Mouse (Mus musculus) midbrain, embryonic 10.5 days (tissue): Measurements from ENCODE around the gene Ptprm. TPM values are rescaled to one million over a fixed set of nuclear protein-coding genes. Genes with fewer than 3 reads are reported as not detected.

Experiments used
- DNase-seq: peaks from one replicate; pipeline ENCODE4 v3.0.0-alpha.2; 2017; ENCODE audit warnings: low spot score
- H3K27ac ChIP-seq: fragments of 300-500 bp; sonication (generic); replicated peaks from 2 replicates; pipeline ENCODE4 v1.5.1; 2016; ENCODE audit warnings: mild to moderate bottlenecking
- H3K27me3 ChIP-seq: fragments of 300-500 bp; sonication (generic); 2 replicates; pipeline ENCODE4 v1.6.1; 2016; ENCODE audit warnings: low read depth, mild to moderate bottlenecking; ENCODE audit not compliant: poor library complexity, severe bottlenecking
- H3K36me3 ChIP-seq: fragments of 300-500 bp; sonication (generic); 2 replicates; pipeline ENCODE4 v1.6.1; 2016; ENCODE audit warnings: mild to moderate bottlenecking, moderate library complexity
- H3K4me1 ChIP-seq: fragments of 300-500 bp; sonication (generic); 2 replicates; pipeline ENCODE4 v1.6.1; 2016
- H3K4me3 ChIP-seq: fragments of 300-500 bp; sonication (generic); 2 replicates; pipeline ENCODE4 v1.5.1; 2016; ENCODE audit warnings: mild to moderate bottlenecking, moderate library complexity
- H3K9me3 ChIP-seq: fragments of 300-500 bp; sonication (generic); replicated peaks from 2 replicates; pipeline ENCODE4 v1.6.1; 2016; ENCODE audit warnings: mild to moderate bottlenecking
- WGBS: fragments of 180-500 bp; shearing (Covaris S2); methylation state at CpG from one replicate; pipeline ENCODE4 v1.1.7; 2016; 5-methylcytosine and 5-hydroxymethylcytosine counted together
- polyA plus RNA-seq: library from polyadenylated mRNA; unstranded; fragments of >200 nt; fragmentation: Nextera tagmentation; extraction: Ambion mirVana; gene quantifications from 2 replicates; pipeline ENCODE4 v1.2.1, GENCODE M21; 2016

The Ptprm gene
- polyA plus RNA-seq, 1 experiment from 2014 or later = 6.4 TPM

DNA sequence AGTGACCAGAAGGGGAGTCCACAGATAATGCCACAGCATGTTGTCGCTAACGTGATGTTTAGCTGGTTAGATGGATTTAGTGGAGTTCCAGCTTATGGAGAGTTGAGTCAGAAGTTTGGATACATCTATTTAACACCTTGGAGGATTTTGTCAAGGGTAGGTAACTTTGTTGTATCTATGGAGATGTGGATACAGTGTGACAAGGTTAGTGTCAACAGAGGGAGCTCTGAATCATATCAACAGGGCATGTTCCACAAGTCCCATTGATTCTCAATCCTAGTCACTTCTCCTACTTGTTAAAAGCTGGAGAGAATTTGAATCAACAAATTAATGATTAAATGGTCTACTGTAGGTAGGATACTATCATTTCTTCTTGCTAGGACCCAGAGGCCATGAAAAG lies 394.4 kb downstream of the Ptprm start:
- Histone ChIP-seq H3K36me3 (no peaks in the 10 kb centered on the region), H3K27ac (no peak overlapping the region), H3K4me3 (no peak overlapping the region), H3K9me3 (no peaks in the 10 kb centered on the region), H3K4me1 (0 out of 2 replicates have a peak, but pooled peaks cover 3% of the 10 kb centered on the region), H3K27me3 (no peaks in the 10 kb centered on the region)
- 98% methylated on average over 2 of the region's 2 CpGs for WGBS
- DNase-seq = no peak

DNA sequence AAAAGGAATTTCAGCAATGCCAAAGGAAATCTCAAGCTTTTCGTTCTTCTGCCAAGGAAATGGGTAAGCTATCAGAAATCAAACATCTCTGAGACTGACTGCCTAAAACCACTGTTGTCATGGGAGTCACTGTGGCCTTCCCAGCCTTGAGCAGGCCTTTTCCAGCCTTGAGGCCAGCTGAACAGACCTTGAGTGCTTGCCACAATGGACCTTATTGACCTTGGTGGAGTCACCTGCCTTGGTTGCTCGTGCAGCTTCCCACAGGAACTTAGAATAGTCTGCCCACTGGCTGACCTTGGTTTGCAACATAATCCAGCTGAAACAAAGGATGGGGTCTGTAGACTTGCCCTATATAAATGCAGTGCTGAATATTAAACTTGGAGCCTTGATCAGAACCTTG lies 395.5 kb downstream of the Ptprm start:
- DNase-seq = no peak
- no peaks in the 10 kb centered on the region for H3K36me3 ChIP-seq
- 78% methylated on average over 2 of the region's 2 CpGs for WGBS

DNA sequence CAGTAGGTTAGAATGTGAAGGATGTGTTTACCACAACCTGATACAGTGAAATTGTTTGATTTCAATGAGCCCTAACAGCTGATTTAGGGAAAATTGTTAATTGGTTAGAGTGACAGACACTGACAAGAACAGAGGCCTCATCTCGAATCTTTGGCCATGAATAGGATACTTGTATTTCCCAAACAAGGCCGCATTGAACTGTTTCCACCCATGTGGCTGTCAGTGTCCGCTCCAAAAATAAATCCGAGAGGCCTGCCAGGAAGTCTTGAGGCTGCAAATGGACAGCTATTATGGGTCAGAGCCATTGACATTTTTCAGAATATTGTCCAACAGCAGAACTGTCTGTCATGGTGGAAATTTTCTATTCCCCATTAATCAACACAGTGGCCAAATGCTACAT lies 409.8 kb downstream of the Ptprm start:
- 85% methylated on average over 4 of the region's 4 CpGs for WGBS
- Histone ChIP-seq H3K27ac (no peak overlapping the region), H3K4me3 (no peak overlapping the region), H3K9me3 (no peaks in the 10 kb centered on the region), H3K36me3 (no peaks in the 10 kb centered on the region), H3K27me3 (no peaks in the 10 kb centered on the region), H3K4me1 (no peaks in the 10 kb centered on the region)
- no peak for DNase-seq

More for the DNA sequence above, 395.5 kb downstream of the Ptprm start:
- Histone ChIP-seq H3K4me3 (no peak overlapping the region), H3K9me3 (no peaks in the 10 kb centered on the region), H3K27ac (no peak overlapping the region), H3K27me3 (no peaks in the 10 kb centered on the region), H3K4me1 (0 out of 2 replicates have a peak, but pooled peaks cover 3% of the 10 kb centered on the region)

DNA sequence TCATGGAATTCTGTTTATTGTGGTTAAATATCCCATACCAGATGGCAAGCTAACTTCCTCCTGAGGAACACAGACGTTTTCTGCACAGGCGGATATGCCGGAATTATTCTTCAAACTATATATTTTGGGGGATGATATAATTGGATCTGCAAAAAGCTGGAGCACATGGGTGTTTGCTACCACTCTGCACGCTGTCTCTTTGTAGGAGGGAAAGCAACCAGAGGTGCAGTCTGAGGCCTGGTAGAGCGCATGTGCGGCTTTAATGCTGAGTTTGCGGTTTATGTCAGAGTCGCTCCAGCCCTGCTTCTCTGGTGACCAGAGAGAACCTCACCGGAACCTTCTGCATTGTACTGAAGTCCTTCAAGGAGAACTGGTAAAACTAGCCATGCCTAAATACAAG lies 410.7 kb downstream of the Ptprm start:
- H3K27me3 ChIP-seq = no peaks in the 10 kb centered on the region
- no peak overlapping the region for H3K27ac ChIP-seq
- H3K36me3 ChIP-seq = no peaks in the 10 kb centered on the region
- DNase-seq = no peak
- no peaks in the 10 kb centered on the region for H3K4me1 ChIP-seq
- 95% methylated on average over 9 of the region's 9 CpGs for WGBS
- no peaks in the 10 kb centered on the region for H3K9me3 ChIP-seq
- H3K4me3 ChIP-seq = no peak overlapping the region

DNA sequence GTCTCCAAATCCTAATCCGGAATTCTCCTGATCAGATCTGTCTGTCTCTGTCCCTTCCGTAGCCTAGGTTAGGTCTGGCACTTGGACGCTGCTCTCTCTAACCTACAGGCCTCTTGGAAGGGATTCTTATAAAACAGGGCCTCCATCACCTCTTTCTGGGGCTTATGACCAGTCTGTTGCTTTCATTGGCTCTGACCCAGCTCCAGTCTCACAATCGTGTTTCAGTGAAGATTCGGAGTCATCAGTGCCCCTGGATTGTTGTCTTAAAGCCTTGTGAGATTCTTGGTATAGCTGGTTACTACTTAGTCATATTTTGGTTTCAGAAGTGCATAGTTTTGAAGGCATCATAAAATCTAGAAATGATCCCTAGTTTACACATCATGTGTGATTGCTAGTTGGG lies 428.6 kb downstream of the Ptprm start:
- H3K9me3 ChIP-seq = peaks cover 15% of the 10 kb centered on the region
- H3K27me3 ChIP-seq = no peaks in the 10 kb centered on the region
- WGBS = 90% methylated on average over 5 of the region's 5 CpGs
- H3K4me3 ChIP-seq = no peak overlapping the region
- H3K36me3 ChIP-seq = no peaks in the 10 kb centered on the region
- H3K4me1 ChIP-seq = no peaks in the 10 kb centered on the region
- H3K27ac ChIP-seq = no peak overlapping the region
- DNase-seq = no peak

DNA sequence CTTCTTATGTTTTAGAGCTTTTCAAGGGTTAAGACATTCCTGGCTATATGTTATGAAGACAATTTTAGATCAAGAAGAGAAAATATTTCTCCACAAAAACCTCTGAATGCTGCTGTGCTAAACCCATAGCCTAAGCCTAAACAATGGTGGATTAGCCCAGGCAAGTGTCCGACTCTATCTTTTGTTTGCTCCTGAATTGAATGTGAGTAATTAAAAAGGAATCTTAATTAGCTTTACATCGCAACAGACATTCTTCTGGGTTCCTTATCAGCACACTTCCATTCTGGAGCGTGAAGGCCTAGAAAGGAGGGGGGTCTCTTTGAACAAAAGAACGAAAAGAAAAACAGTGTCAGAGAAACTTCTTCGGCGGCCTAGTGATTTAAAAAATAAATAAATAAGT lies 439.6 kb downstream of the Ptprm start:
- no peak for DNase-seq
- Histone ChIP-seq H3K27me3 (no peaks in the 10 kb centered on the region), H3K9me3 (no peaks in the 10 kb centered on the region), H3K4me1 (no peaks in the 10 kb centered on the region), H3K4me3 (no peak overlapping the region), H3K27ac (no peak overlapping the region), H3K36me3 (no peaks in the 10 kb centered on the region)
- 19% methylated on average over 6 of the region's 6 CpGs for WGBS

DNA sequence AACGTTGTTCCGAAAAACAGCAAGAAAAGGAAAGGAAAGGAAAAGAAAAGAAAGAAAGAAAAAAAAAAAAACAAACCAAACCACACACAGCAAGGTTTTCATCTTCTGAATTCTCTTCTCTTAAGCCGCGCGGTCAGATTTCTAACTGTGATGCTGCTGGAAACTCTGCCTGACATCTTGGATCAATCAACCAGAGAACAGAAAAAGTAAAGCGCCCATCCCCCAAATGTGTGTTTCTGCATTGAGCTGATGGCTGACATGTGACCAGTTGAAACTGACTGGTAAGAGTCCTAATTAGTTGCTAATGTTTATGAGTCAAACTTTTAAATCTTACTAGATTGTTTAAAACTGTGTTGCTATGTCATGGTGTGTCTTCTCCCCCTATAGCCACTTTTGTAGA lies 441.7 kb downstream of the Ptprm start:
- no peak for DNase-seq
- H3K27ac ChIP-seq = no peak overlapping the region
- WGBS = 77% methylated on average over 6 of the region's 6 CpGs
- no peaks in the 10 kb centered on the region for H3K27me3 ChIP-seq
- H3K4me1 ChIP-seq = no peaks in the 10 kb centered on the region
- H3K36me3 ChIP-seq = no peaks in the 10 kb centered on the region
- H3K9me3 ChIP-seq = no peaks in the 10 kb centered on the region
- no peak overlapping the region for H3K4me3 ChIP-seq

DNA sequence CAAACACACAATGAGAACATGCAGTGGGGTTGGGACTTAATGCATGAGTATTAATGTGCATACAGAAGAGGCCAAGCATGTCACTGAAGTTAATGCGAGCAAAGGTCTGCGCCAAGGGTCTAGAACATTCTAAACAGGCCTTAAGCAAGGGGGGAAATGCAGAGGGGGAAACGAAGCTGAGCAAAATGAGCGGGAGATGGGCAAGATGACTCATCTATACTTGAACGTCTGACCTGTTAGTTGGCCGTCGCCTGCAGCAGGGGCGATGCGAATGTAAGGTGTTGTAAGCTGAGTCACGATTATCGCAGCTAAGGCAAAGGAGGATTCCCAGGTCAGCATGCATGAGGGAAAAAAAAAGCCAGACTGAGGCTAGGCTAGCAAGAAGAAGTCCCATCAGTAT lies 442.1 kb downstream of the Ptprm start:
- Histone ChIP-seq H3K27ac (no peak overlapping the region), H3K9me3 (no peaks in the 10 kb centered on the region), H3K4me1 (no peaks in the 10 kb centered on the region), H3K27me3 (no peaks in the 10 kb centered on the region), H3K36me3 (no peaks in the 10 kb centered on the region), H3K4me3 (no peak overlapping the region)
- DNase-seq = no peak
- whole genome bisulfite sequencing = 91% methylated on average over 11 of the region's 11 CpGs

DNA sequence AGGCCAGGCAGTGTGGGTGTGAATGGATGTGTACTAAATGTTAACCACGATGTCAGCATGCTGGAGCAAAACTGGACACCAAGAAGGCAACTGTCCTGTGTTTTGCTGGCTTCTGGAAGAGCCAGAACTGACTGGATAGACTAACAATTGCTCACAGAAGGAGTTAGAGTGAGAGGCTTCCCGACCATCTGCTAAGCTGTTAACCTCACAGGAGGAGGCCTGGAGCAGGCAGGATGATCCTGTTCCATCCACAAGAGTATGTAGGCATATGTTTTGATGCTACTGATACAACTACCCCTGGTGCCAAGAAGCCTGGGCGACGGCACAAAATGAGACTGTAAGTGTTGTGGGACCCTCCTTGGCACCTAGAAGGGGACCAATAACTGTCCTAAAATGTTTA lies 444.4 kb downstream of the Ptprm start:
- Histone ChIP-seq H3K4me1 (no peaks in the 10 kb centered on the region), H3K9me3 (no peaks in the 10 kb centered on the region), H3K36me3 (no peaks in the 10 kb centered on the region), H3K4me3 (no peak overlapping the region), H3K27ac (no peak overlapping the region), H3K27me3 (no peaks in the 10 kb centered on the region)
- WGBS = 79% methylated on average over 4 of the region's 4 CpGs
- DNase-seq = no peak

DNA sequence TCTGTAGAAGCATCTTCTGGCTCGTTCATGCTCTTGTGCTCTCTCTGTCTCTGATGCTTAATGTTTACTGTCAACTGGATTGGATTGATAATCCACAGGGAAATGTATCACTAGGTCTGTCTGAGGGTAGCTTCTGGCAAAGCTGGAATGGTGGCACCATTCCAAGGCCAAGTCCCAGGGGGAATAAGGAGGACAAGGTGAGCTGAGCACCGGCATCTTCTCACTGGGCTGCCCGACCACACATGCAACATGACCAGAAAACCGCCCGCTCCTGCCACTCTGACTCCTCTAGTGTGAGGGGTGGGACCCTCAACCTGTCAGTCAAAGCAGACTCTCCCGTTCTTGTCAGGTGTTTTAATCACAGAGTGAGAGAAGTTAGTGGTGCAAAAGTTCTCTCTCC lies 445.3 kb downstream of the Ptprm start:
- WGBS = 92% methylated on average over 6 of the region's 6 CpGs
- Histone ChIP-seq H3K27me3 (no peaks in the 10 kb centered on the region), H3K4me3 (no peak overlapping the region), H3K36me3 (no peaks in the 10 kb centered on the region), H3K4me1 (no peaks in the 10 kb centered on the region), H3K27ac (no peak overlapping the region), H3K9me3 (no peaks in the 10 kb centered on the region)
- DNase-seq = no peak

DNA sequence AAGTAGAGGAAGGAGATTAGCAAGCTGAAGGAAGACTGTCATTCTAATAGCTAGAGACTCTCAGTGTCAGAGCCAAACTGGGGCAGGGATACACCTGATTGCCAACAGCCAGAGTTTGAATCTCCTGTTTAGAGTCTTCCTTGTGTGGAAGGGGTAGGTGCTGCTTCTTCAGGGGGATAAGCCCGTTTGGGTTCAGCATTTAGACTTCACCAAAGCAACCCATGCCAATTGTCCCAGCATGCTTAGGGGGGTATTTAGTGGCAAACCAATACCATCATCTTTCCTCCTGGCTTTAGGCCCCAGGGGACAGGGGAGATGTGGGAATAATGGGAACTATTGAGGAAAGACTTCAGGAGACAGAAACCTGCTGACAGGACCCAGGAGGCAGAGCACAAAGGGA lies 460.1 kb downstream of the Ptprm start:
- Histone ChIP-seq H3K27me3 (no peaks in the 10 kb centered on the region), H3K4me3 (no peak overlapping the region), H3K36me3 (no peaks in the 10 kb centered on the region), H3K27ac (no peak overlapping the region), H3K9me3 (no peaks in the 10 kb centered on the region), H3K4me1 (peaks cover 8% of the 10 kb centered on the region; the same call in 1 of the 2 replicates)
- WGBS = 64% methylated on average over 1 of the region's 1 CpGs
- no peak for DNase-seq

DNA sequence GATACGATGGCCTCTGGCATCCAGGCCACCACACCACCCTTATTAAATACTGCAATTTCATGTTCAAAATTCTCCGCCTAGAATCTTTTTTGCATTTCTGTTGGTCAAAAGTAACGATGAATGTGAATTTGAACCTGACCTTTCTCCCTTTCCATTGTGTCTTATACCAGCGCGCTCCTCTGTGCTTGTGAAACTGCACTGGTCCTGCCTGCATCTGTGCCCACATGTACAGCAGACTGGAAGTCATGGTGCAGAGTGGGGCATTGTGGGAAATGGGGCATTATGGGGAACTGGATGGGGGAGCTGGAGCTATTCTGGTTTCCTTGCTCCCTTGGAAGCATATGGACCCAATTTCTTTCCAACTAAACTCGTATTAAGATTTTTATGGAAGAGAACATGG lies 462.3 kb downstream of the Ptprm start:
- H3K4me3 ChIP-seq = no peak overlapping the region
- no peak overlapping the region for H3K27ac ChIP-seq
- WGBS = 95% methylated on average over 6 of the region's 6 CpGs
- no peaks in the 10 kb centered on the region for H3K9me3 ChIP-seq
- peaks cover 8% of the 10 kb centered on the region; the same call in 1 of the 2 replicates for H3K4me1 ChIP-seq
- no peak for DNase-seq
- no peaks in the 10 kb centered on the region for H3K36me3 ChIP-seq
- H3K27me3 ChIP-seq = no peaks in the 10 kb centered on the region

DNA sequence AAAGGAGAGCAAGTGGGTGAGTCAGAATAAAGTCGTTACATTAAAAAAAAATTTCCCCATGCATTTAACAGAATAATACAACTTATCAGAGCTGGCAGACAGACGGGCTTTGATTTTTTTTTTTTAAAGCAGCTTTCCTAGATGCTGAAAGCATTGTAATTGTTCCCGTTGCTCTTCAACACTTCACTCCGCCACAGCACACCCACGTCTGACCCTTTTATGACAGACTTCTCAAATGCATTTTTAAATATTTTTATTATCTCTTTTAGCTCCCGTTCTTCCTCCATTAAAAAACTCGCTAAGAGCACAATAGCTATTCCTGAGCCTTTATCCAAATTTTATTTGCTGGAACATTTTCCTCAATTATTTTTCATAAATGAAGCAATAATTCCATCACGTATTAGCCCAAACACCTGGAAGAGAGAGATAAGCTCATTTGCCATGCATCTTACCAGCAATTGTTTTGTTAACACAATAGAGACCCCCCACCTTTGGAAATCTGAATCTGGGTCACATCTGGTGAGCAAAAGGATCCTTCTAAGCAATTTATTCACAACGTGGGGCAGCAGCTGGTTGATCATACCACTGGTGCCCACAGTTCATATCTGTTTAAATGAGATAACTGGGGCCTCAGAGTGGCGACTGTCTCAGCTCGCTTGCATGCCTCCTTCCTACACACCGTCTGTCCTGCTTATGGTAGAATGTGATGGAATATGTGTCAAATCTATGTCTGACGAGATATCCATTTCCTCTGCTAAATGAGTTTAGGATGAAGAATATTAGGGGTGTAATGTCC lies 463.0 kb downstream of the Ptprm start:
- no peak for DNase-seq
- no peak overlapping the region for H3K4me3 ChIP-seq
- no peaks in the 10 kb centered on the region for H3K36me3 ChIP-seq
- no peaks in the 10 kb centered on the region for H3K9me3 ChIP-seq
- H3K27me3 ChIP-seq = no peaks in the 10 kb centered on the region
- 74% methylated on average over 13 of the region's 13 CpGs for WGBS
- H3K27ac ChIP-seq = no peak overlapping the region
- peaks cover 8% of the 10 kb centered on the region; the same call in 1 of the 2 replicates for H3K4me1 ChIP-seq
